Mouse (Mus musculus) central nervous system, embryonic 11.5 days (tissue): ENCODE results near the gene Arhgap32. TPM values are rescaled to one million over a fixed set of nuclear protein-coding genes. Genes with fewer than 3 reads are reported as not detected.

Experiments used
- polyA plus RNA-seq: library from polyadenylated mRNA; depleted of rRNA; stranded (reverse); fragments of >200 nt; gene quantifications from 2 replicates; pipeline ENCODE4 v1.2.3, GENCODE M21; 2012; rRNA removed

Arhgap32 gene
- polyA plus RNA-seq, result 4.1 and 7.5 TPM in 2 replicates

GRCm38 (mm10) chr9:32115786-32116185 lies at the start of gene Arhgap32:
Arhgap32 (plus strand) TSS chr9:32116136.

Other genes starting within 250 kb of the Arhgap32 start
- gene Barx2, start 202.7 kb upstream of the Arhgap32 start, polyA plus RNA-seq, result 0.18 and 1.0 TPM in 2 replicates
- 1.1 and 1.3 TPM in 2 replicates for gene Kcnj5, start 228.2 kb downstream of the Arhgap32 start, polyA plus RNA-seq